Mouse (Mus musculus): ENCODE data around the gene Elf1.

- no peak for TF ChIP-seq GATA1 (IDR thresholded peaks at IDR 0.05; ENCODE audit: borderline replicate concordance, low read length)
- TF ChIP-seq FLI1 (IDR thresholded peaks at IDR 0.05; ENCODE audit: low read length): no peak
These were observed 7.5 kb downstream of the Elf1 start for GRCm38 (mm10) chr14:79488531-79488930.

Measured in megakaryocyte, embryonic 14.5 days (primary cell).